Mouse (Mus musculus) embryonic facial prominence, embryonic 11.5 days (tissue): Measurements from ENCODE around the gene Gm2030. TPM values are rescaled to one million over a fixed set of nuclear protein-coding genes. Genes with fewer than 3 reads are reported as not detected.
"Not testable (repeated sequence)": the region's sequence is repeated elsewhere in the genome, so short reads cannot be mapped to it uniquely, and the experiment has no call there.

ENCODE experiments used
- ATAC-seq: fragments of 200-750 bp; cut with Nextera tagmentation; replicated peaks from 2 replicates; pipeline ENCODE4 v1.8.0; 2017; ENCODE audit warnings: low read depth; ENCODE audit not compliant: insufficient number of reproducible peaks, low FRiP score, low TSS enrichment
- DNase-seq: peaks from one replicate; pipeline ENCODE4 v3.0.0-alpha.2; 2015; ENCODE audit warnings: low spot score
- H3K27ac ChIP-seq: fragments of 300-500 bp; sonication (generic); replicated peaks from 2 replicates; pipeline ENCODE4 v1.5.1; 2014; ENCODE audit warnings: mild to moderate bottlenecking, low read depth, low read length, control low read depth
- H3K27me3 ChIP-seq: fragments of 300-500 bp; sonication (generic); 2 replicates; pipeline ENCODE4 v1.6.1; 2014; ENCODE audit warnings: mild to moderate bottlenecking, low read length, moderate library complexity, mixed read lengths; ENCODE audit not compliant: control insufficient read depth, insufficient read depth
- H3K36me3 ChIP-seq: fragments of 300-500 bp; sonication (generic); replicated peaks from 2 replicates; pipeline ENCODE4 v1.6.1; 2014; ENCODE audit warnings: low read depth, mild to moderate bottlenecking, low read length, moderate library complexity, mixed read lengths; ENCODE audit not compliant: control insufficient read depth, insufficient read depth
- H3K4me1 ChIP-seq: fragments of 300-500 bp; sonication (generic); 2 replicates; pipeline ENCODE4 v1.6.1; 2014; ENCODE audit warnings: low read length, mixed read lengths; ENCODE audit not compliant: control insufficient read depth, insufficient read depth
- H3K4me2 ChIP-seq: fragments of 300-500 bp; sonication (generic); 2 replicates; pipeline ENCODE4 v1.6.1; 2014; ENCODE audit warnings: low read depth, mild to moderate bottlenecking, control low read depth, low read length, moderate library complexity
- H3K4me3 ChIP-seq: fragments of 300-500 bp; sonication (generic); 2 replicates; pipeline ENCODE4 v1.5.1; 2014; ENCODE audit warnings: low read depth, low read length, control low read depth
- H3K9ac ChIP-seq: fragments of 300-500 bp; sonication (generic); replicated peaks from 2 replicates; pipeline ENCODE4 v1.6.1; 2014; ENCODE audit warnings: mild to moderate bottlenecking, control low read depth, low read length
- H3K9me3 ChIP-seq: fragments of 300-500 bp; sonication (generic); replicated peaks from 2 replicates; pipeline ENCODE4 v1.6.1; 2016; ENCODE audit warnings: mild to moderate bottlenecking, low read length, inconsistent platforms, mixed read lengths; ENCODE audit not compliant: control insufficient read depth
- WGBS: fragments of 180-500 bp; shearing (Covaris S2); extraction: QIAGEN DNeasy Blood & Tissue Kit; methylation state at CpG from one replicate; pipeline ENCODE4 v1.1.7; 2014; 5-methylcytosine and 5-hydroxymethylcytosine counted together
- polyA plus RNA-seq: library from polyadenylated mRNA; unstranded; fragments of >200 nt; fragmentation: Nextera tagmentation; extraction: Ambion mirVana; gene quantifications from 2 replicates; pipeline ENCODE4 v1.2.1, GENCODE M21; 2014

Gm2030 gene
- not detected in 2 replicates for polyA plus RNA-seq

- H3K4me2 ChIP-seq, H3K27me3 ChIP-seq, H3K4me3 ChIP-seq, H3K9ac ChIP-seq, H3K4me1 ChIP-seq, H3K36me3 ChIP-seq, ATAC-seq, H3K27ac ChIP-seq, DNase-seq, H3K9me3 ChIP-seq: not testable (repeated sequence)
- 70% methylated on average over 3 of the region's 4 CpGs for WGBS
Observed at GRCm38 (mm10) chrX:26309944-26310343, at the start of gene Gm2030. Gm2030 (minus strand) TSS chrX:26310044.

Other genes starting within 250 kb of the Gm2030 start
- gene Gm2012, start 78.7 kb downstream of the Gm2030 start, polyA plus RNA-seq, result not detected in 2 replicates
- not detected in 2 replicates for gene Slx, start 235.5 kb upstream of the Gm2030 start, polyA plus RNA-seq